Mouse (Mus musculus): ENCODE data around the gene Ywhaq. TPM values are rescaled to one million over a fixed set of nuclear protein-coding genes. Genes with fewer than 3 reads are reported as not detected.

Ywhaq gene
- total RNA-seq, 2 experiments from 2014 or later: 39.9 to 98.8 TPM

DNA sequence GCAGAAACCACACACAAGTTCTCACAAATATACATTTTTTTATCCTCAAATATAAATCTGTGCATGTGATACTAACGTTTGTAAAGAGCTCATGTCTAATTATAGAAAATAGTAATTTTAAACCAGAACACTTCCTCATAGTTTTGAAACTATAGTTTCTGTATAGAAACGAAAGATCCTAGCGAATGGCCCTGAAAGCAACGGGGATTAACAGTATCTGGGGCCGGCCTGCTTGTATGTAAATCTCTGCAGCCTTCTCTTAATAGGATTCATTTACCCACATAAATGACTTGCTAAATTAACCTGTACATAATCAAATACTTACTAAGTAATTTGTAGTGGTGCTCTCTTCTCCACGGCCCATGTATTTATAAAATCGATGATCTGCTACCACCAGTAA is 70.5 kb downstream of the Ywhaq start:
- ATAC-seq (replicated peaks; ENCODE audit: low FRiP score, poor library complexity, severe bottlenecking): no peak

GRCm38 (mm10) chr12:21340674-21341073 is 76.8 kb downstream of the Ywhaq start:
- ATAC-seq (replicated peaks; ENCODE audit: low FRiP score, poor library complexity, severe bottlenecking): no peak

Other genes with a start within 250 kb of the Ywhaq start
- 43.8 and 52.7 TPM in 2 replicates for gene Cpsf3, start 132.2 kb downstream of the Ywhaq start, total RNA-seq (2015; ENCODE audit: low replicate concordance)
- 11.8 and 19.7 TPM in 2 replicates for gene Cpsf3, start 132.2 kb downstream of the Ywhaq start, total RNA-seq (2017; ENCODE audit: low replicate concordance)
- gene Itgb1bp1, start 131.4 kb downstream of the Ywhaq start, total RNA-seq (2015; ENCODE audit: low replicate concordance): 11.7 and 14.0 TPM in 2 replicates
- gene Itgb1bp1, start 131.4 kb downstream of the Ywhaq start, total RNA-seq (2017; ENCODE audit: low replicate concordance): 6.8 and 12.7 TPM in 2 replicates
- 11.1 and 15.9 TPM in 2 replicates for gene Iah1, start 101.2 kb downstream of the Ywhaq start, total RNA-seq (2015; ENCODE audit: low replicate concordance)
- 5.4 and 7.3 TPM in 2 replicates for gene Iah1, start 101.2 kb downstream of the Ywhaq start, total RNA-seq (2017; ENCODE audit: low replicate concordance)
- gene Adam17, start 44.0 kb downstream of the Ywhaq start, total RNA-seq (2015; ENCODE audit: low replicate concordance): 9.4 and 15.2 TPM in 2 replicates
- 14.1 and 22.7 TPM in 2 replicates for gene Adam17, start 44.0 kb downstream of the Ywhaq start, total RNA-seq (2017; ENCODE audit: low replicate concordance)